ENCODE assay signal across 10 mouse cellular contexts in genomic region chr5:114796299-114797012, GRCm38 (mm10). TPM values are rescaled to one million over a fixed set of nuclear protein-coding genes. Genes with fewer than 3 reads are reported as not detected.
DNase-seq lines count a peak whose midpoint lies in the region; ATAC-seq and TF ChIP-seq lines count a peak whose summit lies in the region.
"Had no signal": no experiment of that assay in that cellular context is flagged by ENCODE, and none has a peak within 500 bp of the region (broad histone marks: within the 10 kb centered on the region; RNA-seq: fewer than 3 reads in every experiment).

No protein-coding gene starts in this region.

- H3K9ac ChIP-seq in embryonic facial prominence, embryonic 14.5 days (ENCODE audit: low read depth, low read length): peak overlapping the region; percentile 40; the same call in 1 of the 2 replicates
- no peak overlapping the region for H3K9ac ChIP-seq in liver, adult 2 months (ENCODE audit: low read depth, low read length)

- H3K4me1 ChIP-seq in heart, embryonic 10.5 days: peaks cover 23% of the 10 kb centered on the region
- H3K4me1 ChIP-seq in embryonic facial prominence, embryonic 14.5 days (ENCODE audit: control insufficient read depth, insufficient read depth, low read length): peaks cover 9% of the 10 kb centered on the region
- peaks cover 9% of the 10 kb centered on the region for H3K4me1 ChIP-seq in liver, adult 2 months (ENCODE audit: control insufficient read depth, insufficient read depth, low read length)

- WGBS in heart, embryonic 10.5 days: 6% methylated on average over 40 of the region's 40 CpGs
- WGBS in embryonic facial prominence, embryonic 14.5 days: 10% methylated on average over 40 of the region's 40 CpGs
- 31% methylated on average over 40 of the region's 40 CpGs for WGBS in liver, adult 2 months

- H3K27me3 ChIP-seq in heart, embryonic 10.5 days (ENCODE audit: insufficient read depth, poor library complexity, severe bottlenecking): no peaks in the 10 kb centered on the region
- H3K27me3 ChIP-seq in embryonic facial prominence, embryonic 14.5 days (replicated peaks; ENCODE audit: control insufficient read depth, insufficient read depth, low read length): no peaks in the 10 kb centered on the region
- no peaks in the 10 kb centered on the region for H3K27me3 ChIP-seq in liver, adult 2 months (ENCODE audit: control insufficient read depth, insufficient read depth, low read length)
- H3K27me3 ChIP-seq: CH12.LX had no signal

- H3K4me3 ChIP-seq in heart, embryonic 10.5 days: peak overlapping the region; percentile 56
- peak overlapping the region; percentile 39 for H3K4me3 ChIP-seq in embryonic facial prominence, embryonic 14.5 days (ENCODE audit: low read depth, low read length)
- H3K4me3 ChIP-seq in liver, adult 2 months (ENCODE audit: insufficient read depth, low read depth, low read length): no peak overlapping the region

- peak overlapping the region; percentile 68 for H3K4me2 ChIP-seq in embryonic facial prominence, embryonic 14.5 days (ENCODE audit: low read depth, low read length)

- peak; percentile 81 for DNase-seq in heart, embryonic 10.5 days (ENCODE audit: low spot score)
- DNase-seq in heart, adult 18-20 months: no peak
- peak; percentile 37 for DNase-seq in Muller cell, postnatal 12 days (ENCODE audit: inconsistent ontology term)
- peak; percentile 89 for DNase-seq in embryonic facial prominence, embryonic 14.5 days (ENCODE audit: low spot score)
- DNase-seq in liver, adult 2 months (ENCODE audit: extremely low read depth, low read depth, low spot score): peak; percentile 40
- DNase-seq in retina, postnatal 1 day: peak; percentile 64
- DNase-seq in urinary bladder, adult 2 months (ENCODE audit: low spot score): no peak

- TF ChIP-seq CTCF in liver, adult 2 months (IDR thresholded peaks at IDR 0.05; ENCODE audit: low read depth, low read length): no peak

- no peaks in the 10 kb centered on the region for H3K79me2 ChIP-seq in liver, adult 2 months (ENCODE audit: control insufficient read depth, insufficient read depth, low read length)

- H3K36me3 ChIP-seq in heart, embryonic 10.5 days: peaks cover 65% of the 10 kb centered on the region
- peaks cover 68% of the 10 kb centered on the region for H3K36me3 ChIP-seq in embryonic facial prominence, embryonic 14.5 days (ENCODE audit: control insufficient read depth, insufficient read depth, low read length)
- H3K36me3 ChIP-seq in liver, adult 2 months (ENCODE audit: control insufficient read depth, insufficient read depth, low read length): no peaks in the 10 kb centered on the region; the same call in 1 of the 2 replicates

- H3K27ac ChIP-seq in heart, embryonic 10.5 days: no peak overlapping the region
- peak overlapping the region; percentile 48; the same call in 1 of the 2 replicates for H3K27ac ChIP-seq in embryonic facial prominence, embryonic 14.5 days (replicated peaks; ENCODE audit: low read depth, low read length)
- no peak overlapping the region for H3K27ac ChIP-seq in liver, adult 2 months (replicated peaks; ENCODE audit: insufficient read depth, low read depth, low read length)

- peak; percentile 88 for ATAC-seq in embryonic facial prominence, embryonic 14.5 days (ENCODE audit: low read depth)
- no peak for ATAC-seq in inflammation-experienced regulatory T-cells, adult 6 months

- no peak for TF ChIP-seq POLR2A in liver, adult 2 months (IDR thresholded peaks at IDR 0.05; ENCODE audit: extremely low read depth, insufficient read depth, low read length)

- H3K9me3 ChIP-seq in heart, embryonic 10.5 days: no peaks in the 10 kb centered on the region
- no peaks in the 10 kb centered on the region for H3K9me3 ChIP-seq in embryonic facial prominence, embryonic 14.5 days (ENCODE audit: control insufficient read depth, low read length)

RNA-seq across cellular contexts. Expression of gene Git2, which starts 21.1 kb away (rescaled TPM):
- 31.6 and 33.0 TPM in 2 replicates for polyA plus RNA-seq in heart, embryonic 10.5 days (2016; fragmentation: Nextera tagmentation; extraction: Ambion mirVana)
- total RNA-seq in heart, adult 18-20 months (2021): 10 to 100 TPM; 20.7 to 26.7 TPM
- polyA plus RNA-seq in embryonic facial prominence, embryonic 14.5 days (2014; fragmentation: Nextera tagmentation; extraction: Ambion mirVana): 40.1 and 42.0 TPM in 2 replicates
- 11.0 and 13.2 TPM in 2 replicates for total RNA-seq in liver, adult 2 months (2014; rRNA removed)
- 11.1 and 11.8 TPM in 2 replicates for polyA plus RNA-seq in liver, adult 2 months (2012; rRNA removed)
- 37.5 and 46.6 TPM in 2 replicates for polyA plus RNA-seq in urinary bladder, adult 2 months (2012; rRNA removed)
- polyA plus RNA-seq in inflammation-experienced regulatory T-cells, adult 6 months (2017; shearing (Covaris generic)): 100 to 1,000 TPM; 115 to 202 (median 146) TPM

RNA-seq across cellular contexts. Expression of gene Ankrd13a, which starts 22.0 kb away (rescaled TPM):
- polyA plus RNA-seq in heart, embryonic 10.5 days (2016; fragmentation: Nextera tagmentation; extraction: Ambion mirVana): 37.5 and 41.2 TPM in 2 replicates
- total RNA-seq in heart, adult 18-20 months (2021): 10 to 100 TPM; 30.6 to 35.8 TPM
- 61.4 and 65.4 TPM in 2 replicates for polyA plus RNA-seq in embryonic facial prominence, embryonic 14.5 days (2014; fragmentation: Nextera tagmentation; extraction: Ambion mirVana)
- total RNA-seq in liver, adult 2 months (2014; rRNA removed): 11.4 and 14.7 TPM in 2 replicates
- 15.9 and 19.1 TPM in 2 replicates for polyA plus RNA-seq in liver, adult 2 months (2012; rRNA removed)
- 55.6 and 63.2 TPM in 2 replicates for polyA plus RNA-seq in urinary bladder, adult 2 months (2012; rRNA removed)
- polyA plus RNA-seq in inflammation-experienced regulatory T-cells, adult 6 months (2017; shearing (Covaris generic)): 10 to 100 TPM; 18.9 to 22.4 (median 21.2) TPM

RNA-seq across cellular contexts. Expression of gene 1500011B03Rik, which starts 26.8 kb away (rescaled TPM):
- polyA plus RNA-seq in heart, embryonic 10.5 days (2016; fragmentation: Nextera tagmentation; extraction: Ambion mirVana): 58.7 and 77.1 TPM in 2 replicates
- 1 to 10 TPM; 4.0 to 4.5 TPM for total RNA-seq in heart, adult 18-20 months (2021)
- polyA plus RNA-seq in embryonic facial prominence, embryonic 14.5 days (2014; fragmentation: Nextera tagmentation; extraction: Ambion mirVana): 97.9 and 99.8 TPM in 2 replicates
- 2.0 and 2.1 TPM in 2 replicates for total RNA-seq in liver, adult 2 months (2014; rRNA removed)
- 4.2 and 7.2 TPM in 2 replicates for polyA plus RNA-seq in liver, adult 2 months (2012; rRNA removed)
- polyA plus RNA-seq in urinary bladder, adult 2 months (2012; rRNA removed): 46.2 and 54.9 TPM in 2 replicates
- polyA plus RNA-seq in inflammation-experienced regulatory T-cells, adult 6 months (2017; shearing (Covaris generic)): 10 to 100 TPM; 41.1 to 61.7 (median 50.2) TPM

RNA-seq across cellular contexts. Expression of gene 4930519G04Rik, which starts 57.0 kb away (rescaled TPM):
- not detected in 2 replicates for polyA plus RNA-seq in heart, embryonic 10.5 days (2016; fragmentation: Nextera tagmentation; extraction: Ambion mirVana)
- total RNA-seq in heart, adult 18-20 months (2021): not detected
- polyA plus RNA-seq in embryonic facial prominence, embryonic 14.5 days (2014; fragmentation: Nextera tagmentation; extraction: Ambion mirVana): not detected in 2 replicates
- total RNA-seq in liver, adult 2 months (2014; rRNA removed): not detected in 2 replicates
- not detected in 2 replicates for polyA plus RNA-seq in liver, adult 2 months (2012; rRNA removed)
- not detected in 2 replicates for polyA plus RNA-seq in urinary bladder, adult 2 months (2012; rRNA removed)
- polyA plus RNA-seq in inflammation-experienced regulatory T-cells, adult 6 months (2017; shearing (Covaris generic)): not detected
- total RNA-seq: CH12.LX; gastrocnemius, postnatal 4 days had no signal

Comparison
In these comparisons a context has a peak if more than half of its experiments do, and no peak if none do; other contexts are left out.
1. DNase-seq: peak in heart, embryonic 10.5 days (single experiment), Muller cell, postnatal 12 days (single experiment), embryonic facial prominence, embryonic 14.5 days (single experiment), liver, adult 2 months (single experiment) and retina, postnatal 1 day (single experiment); none in heart, adult 18-20 months (0 of 2) and urinary bladder, adult 2 months (single experiment).